Mouse (Mus musculus): Measurements from ENCODE around the gene Olfr1186. TPM values are rescaled to one million over a fixed set of nuclear protein-coding genes. Genes with fewer than 3 reads are reported as not detected.
"Not testable (repeated sequence)": the region's sequence is repeated elsewhere in the genome, so short reads cannot be mapped to it uniquely, and the experiment has no call there.

Olfr1186 gene
- not detected for total RNA-seq (2022)

- no peak for DNase-seq (ENCODE audit: low spot score in 2 of 2)
These were observed at the start of gene Olfr1186 for GRCm38 (mm10) chr2:88518251-88518650. Gene Olfr1186 (plus strand): TSS chr2:88518551.

DNA sequence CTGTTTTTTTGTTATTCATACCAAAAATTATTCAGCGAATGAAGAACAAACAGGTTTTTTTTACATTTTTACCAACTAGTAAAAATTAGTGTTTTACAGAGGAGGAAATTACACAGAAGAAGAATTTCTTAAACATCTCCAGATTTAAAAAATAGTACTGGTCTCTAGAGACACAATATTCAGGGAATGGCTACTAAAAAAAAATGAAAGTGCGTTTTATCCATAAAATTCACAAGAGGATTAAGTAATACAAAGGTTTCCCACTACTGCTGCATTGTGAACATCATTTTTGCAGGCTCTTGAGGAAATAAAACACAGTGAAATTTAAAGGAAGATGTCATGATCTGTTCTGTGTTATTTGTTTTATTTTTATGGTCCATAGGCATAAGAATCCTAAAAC, 35.1 kb upstream of the Olfr1186 start, which contains the start of gene Olfr1184:
TSS of gene Olfr1184 (plus strand) at position 301 of the 400 bp plus-strand sequence.
- no peak for DNase-seq (ENCODE audit: low spot score in 2 of 2)

DNA sequence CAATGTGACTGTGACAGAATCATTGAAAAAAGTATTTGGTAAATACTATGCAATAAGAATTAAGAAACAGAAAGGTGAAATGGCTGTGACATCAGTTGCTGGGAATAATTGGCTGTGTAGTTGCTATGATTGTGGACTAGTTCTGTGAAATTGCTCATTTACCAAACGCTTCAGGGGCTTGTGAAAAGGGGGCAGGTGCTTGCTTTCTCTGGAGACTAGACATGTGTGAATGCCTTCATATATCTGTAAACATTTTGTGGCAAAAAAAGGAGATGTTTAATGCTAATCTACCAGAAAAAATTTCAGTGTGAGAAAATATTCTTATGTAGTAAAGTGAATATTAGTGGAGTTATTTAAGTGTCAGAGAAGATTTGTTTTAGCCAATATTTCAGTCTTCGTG, 25.3 kb upstream of the Olfr1186 start, which contains the start of gene Olfr1185-ps1:
TSS of gene Olfr1185-ps1 (plus strand) at position 301 of the 400 bp plus-strand sequence.
- no peak for DNase-seq (ENCODE audit: low spot score in 2 of 2)

- no peak for DNase-seq (ENCODE audit: low spot score in 2 of 2)
These were observed 7.4 kb downstream of the Olfr1186 start for GRCm38 (mm10) chr2:88525720-88526119.

GRCm38 (mm10) chr2:88556635-88557034, 38.3 kb downstream of the Olfr1186 start, which contains the start of gene Olfr1188:
Gene Olfr1188 (plus strand): TSS chr2:88556935.
- no peak for DNase-seq (ENCODE audit: low spot score in 2 of 2)

- DNase-seq (ENCODE audit: low spot score in 2 of 2): not testable (repeated sequence)
These were observed 54.3 kb downstream of the Olfr1186 start for GRCm38 (mm10) chr2:88572696-88573095.

Other genes with a start within 250 kb of the Olfr1186 start
- gene Olfr1173, start 238.7 kb upstream of the Olfr1186 start, total RNA-seq (2022): not detected
- gene Olfr1174-ps, start 203.4 kb upstream of the Olfr1186 start, total RNA-seq (2022): not detected
- not detected for gene Olfr1175-ps, start 191.3 kb upstream of the Olfr1186 start, total RNA-seq (2022)
- not detected for gene Olfr1176, start 181.8 kb upstream of the Olfr1186 start, total RNA-seq (2022)
- not detected for gene Olfr1177-ps, start 172.1 kb upstream of the Olfr1186 start, total RNA-seq (2022)
- not detected for gene Olfr1178, start 131.5 kb upstream of the Olfr1186 start, total RNA-seq (2022)
- gene Olfr1179, start 112.1 kb upstream of the Olfr1186 start, total RNA-seq (2022): not detected
- not detected for gene Olfr1180, start 99.4 kb upstream of the Olfr1186 start, total RNA-seq (2022)
- not detected for gene Olfr1181, start 92.4 kb upstream of the Olfr1186 start, total RNA-seq (2022)
- gene Gm13757, start 69.4 kb upstream of the Olfr1186 start, total RNA-seq (2022): not detected
- not detected for gene Olfr1183, start 63.7 kb upstream of the Olfr1186 start, total RNA-seq (2022)
- gene Olfr1184, start 35.0 kb upstream of the Olfr1186 start, total RNA-seq (2022): not detected
- not detected for gene Olfr1185-ps1, start 25.2 kb upstream of the Olfr1186 start, total RNA-seq (2022)
- not detected for gene Olfr1188, start 38.4 kb downstream of the Olfr1186 start, total RNA-seq (2022)
- not detected for gene Olfr1189, start 67.9 kb downstream of the Olfr1186 start, total RNA-seq (2022)
- gene Olfr1191-ps1, start 122.0 kb downstream of the Olfr1186 start, total RNA-seq (2022): under 1 TPM in 1 of 4 experiments, not detected in 3; 0.08 TPM
- gene Olfr1192-ps1, start 130.0 kb downstream of the Olfr1186 start, total RNA-seq (2022): not detected
- not detected for gene Olfr1193, start 157.1 kb downstream of the Olfr1186 start, total RNA-seq (2022)
- gene Olfr1195, start 170.6 kb downstream of the Olfr1186 start, total RNA-seq (2022): not detected
- gene Olfr1196, start 186.0 kb downstream of the Olfr1186 start, total RNA-seq (2022): not detected
- gene Olfr1197, start 213.8 kb downstream of the Olfr1186 start, total RNA-seq (2022): not detected
- gene Olfr1198, start 232.8 kb downstream of the Olfr1186 start, total RNA-seq (2022): not detected
- not detected for gene Olfr1199, start 241.9 kb downstream of the Olfr1186 start, total RNA-seq (2022)

All from left cerebral cortex, adult 8-10 months (tissue).